Mouse (Mus musculus) hindbrain, embryonic 11.5 days (tissue): ENCODE measurements around the gene Mbnl2. TPM values are rescaled to one million over a fixed set of nuclear protein-coding genes. Genes with fewer than 3 reads are reported as not detected.

Source experiments
- ATAC-seq: fragments of 200-750 bp; cut with Nextera tagmentation; 2 replicates; pipeline ENCODE4 v1.8.0; 2017; ENCODE audit warnings: mild to moderate bottlenecking, moderate TSS enrichment, moderate library complexity; ENCODE audit not compliant: low FRiP score
- DNase-seq: peaks from one replicate; pipeline ENCODE4 v3.0.0-alpha.2; 2015; ENCODE audit warnings: low spot score
- H3K27ac ChIP-seq: fragments of 300-500 bp; sonication (generic); 2 replicates; pipeline ENCODE4 v1.5.1; 2014; ENCODE audit warnings: mild to moderate bottlenecking, low read depth, low read length
- H3K27me3 ChIP-seq: fragments of 300-500 bp; sonication (generic); 2 replicates; pipeline ENCODE4 v1.6.1; 2014; ENCODE audit warnings: mild to moderate bottlenecking, low read length, moderate library complexity, mixed read lengths; ENCODE audit not compliant: control insufficient read depth, insufficient read depth
- H3K36me3 ChIP-seq: fragments of 300-500 bp; sonication (generic); 2 replicates; pipeline ENCODE4 v1.6.1; 2014; ENCODE audit warnings: mild to moderate bottlenecking, low read length, moderate library complexity, mixed read lengths; ENCODE audit not compliant: control insufficient read depth, insufficient read depth
- H3K4me1 ChIP-seq: fragments of 300-500 bp; sonication (generic); replicated peaks from 2 replicates; pipeline ENCODE4 v1.6.1; 2014; ENCODE audit warnings: low read length, mixed read lengths; ENCODE audit not compliant: control insufficient read depth, insufficient read depth
- H3K4me2 ChIP-seq: fragments of 300-500 bp; sonication (generic); replicated peaks from 2 replicates; pipeline ENCODE4 v1.6.1; 2014; ENCODE audit warnings: mild to moderate bottlenecking, low read depth, low read length
- H3K4me3 ChIP-seq: fragments of 300-500 bp; sonication (generic); 2 replicates; pipeline ENCODE4 v1.5.1; 2014; ENCODE audit warnings: low read depth, low read length
- H3K9ac ChIP-seq: fragments of 300-500 bp; sonication (generic); 2 replicates; pipeline ENCODE4 v1.6.1; 2014; ENCODE audit warnings: low read depth, low read length
- H3K9me3 ChIP-seq: fragments of 300-500 bp; sonication (generic); 2 replicates; pipeline ENCODE4 v1.6.1; 2016; ENCODE audit warnings: low read length; ENCODE audit not compliant: control insufficient read depth
- WGBS: fragments of 180-500 bp; shearing (Covaris S2); extraction: QIAGEN DNeasy Blood & Tissue Kit; methylation state at CpG from one replicate; pipeline ENCODE4 v1.1.7; 2014; 5-methylcytosine and 5-hydroxymethylcytosine counted together
- polyA plus RNA-seq: library from polyadenylated mRNA; unstranded; fragments of >200 nt; fragmentation: Nextera tagmentation; extraction: Ambion mirVana; gene quantifications from 2 replicates; pipeline ENCODE4 v1.2.1, GENCODE M21; 2014

Gene Mbnl2
- polyA plus RNA-seq, 1 experiment from 2014 or later = 50.1 TPM

DNA sequence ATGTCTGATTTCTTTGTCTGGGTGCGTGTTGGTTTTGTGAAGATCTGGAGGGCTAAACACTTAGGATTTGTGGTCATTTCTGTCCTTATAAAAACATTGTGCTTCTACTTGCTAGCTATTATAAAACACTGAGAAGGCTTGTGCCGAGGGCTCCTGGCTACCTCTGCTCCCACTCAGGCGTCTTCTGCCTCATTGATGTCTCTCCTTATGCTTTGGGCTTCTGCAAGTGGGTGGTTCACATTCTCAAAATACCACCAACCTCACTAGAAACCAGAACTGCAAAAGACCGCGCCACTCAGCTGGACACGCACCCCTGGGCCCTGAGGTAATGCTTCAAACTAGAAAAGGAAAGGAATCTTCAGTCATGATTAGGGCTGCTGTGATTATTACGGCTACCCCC lies 14.1 kb downstream of the Mbnl2 start:
- ATAC-seq = no peak
- H3K9ac ChIP-seq = no peak overlapping the region
- no peaks in the 10 kb centered on the region for H3K27me3 ChIP-seq
- no peaks in the 10 kb centered on the region for H3K9me3 ChIP-seq
- 78% methylated on average over 7 of the region's 7 CpGs for WGBS
- DNase-seq = no peak
- H3K4me3 ChIP-seq = no peak overlapping the region
- H3K27ac ChIP-seq = no peak overlapping the region
- H3K36me3 ChIP-seq = no peaks in the 10 kb centered on the region
- H3K4me2 ChIP-seq = no peak overlapping the region
- H3K4me1 ChIP-seq = no peaks in the 10 kb centered on the region

- Histone ChIP-seq H3K27ac (no peak overlapping the region), H3K9me3 (no peaks in the 10 kb centered on the region), H3K4me2 (no peak overlapping the region), H3K27me3 (no peaks in the 10 kb centered on the region), H3K4me3 (no peak overlapping the region), H3K36me3 (no peaks in the 10 kb centered on the region), H3K4me1 (no peaks in the 10 kb centered on the region), H3K9ac (no peak overlapping the region)
- DNase-seq (no peak), ATAC-seq (no peak)
- 95% methylated on average over 13 of the region's 13 CpGs for WGBS
Observed at GRCm38 (mm10) chr14:120291226-120291757, 15.8 kb downstream of the Mbnl2 start.

GRCm38 (mm10) chr14:120292133-120292532 lies 16.7 kb downstream of the Mbnl2 start:
- Histone ChIP-seq H3K36me3 (no peaks in the 10 kb centered on the region), H3K4me1 (no peaks in the 10 kb centered on the region), H3K4me2 (no peak overlapping the region), H3K9me3 (no peaks in the 10 kb centered on the region), H3K4me3 (no peak overlapping the region), H3K9ac (no peak overlapping the region), H3K27ac (no peak overlapping the region), H3K27me3 (no peaks in the 10 kb centered on the region)
- ATAC-seq (no peak), DNase-seq (no peak)
- 81% methylated on average over 5 of the region's 5 CpGs for WGBS

GRCm38 (mm10) chr14:120292617-120293195 lies 17.2 kb downstream of the Mbnl2 start:
- no peaks in the 10 kb centered on the region for H3K27me3 ChIP-seq
- no peaks in the 10 kb centered on the region for H3K4me1 ChIP-seq
- no peak overlapping the region for H3K4me2 ChIP-seq
- H3K4me3 ChIP-seq = no peak overlapping the region
- ATAC-seq = no peak
- H3K27ac ChIP-seq = no peak overlapping the region
- 91% methylated on average over 6 of the region's 6 CpGs for WGBS
- H3K9me3 ChIP-seq = no peaks in the 10 kb centered on the region
- DNase-seq = no peak
- no peak overlapping the region for H3K9ac ChIP-seq
- H3K36me3 ChIP-seq = no peaks in the 10 kb centered on the region

GRCm38 (mm10) chr14:120294480-120294879 lies 19.0 kb downstream of the Mbnl2 start:
- DNase-seq = no peak
- H3K9ac ChIP-seq = no peak overlapping the region
- H3K4me1 ChIP-seq = no peaks in the 10 kb centered on the region
- ATAC-seq = no peak
- no peak overlapping the region for H3K27ac ChIP-seq
- H3K4me2 ChIP-seq = no peak overlapping the region
- no peaks in the 10 kb centered on the region for H3K27me3 ChIP-seq
- H3K36me3 ChIP-seq = no peaks in the 10 kb centered on the region
- H3K4me3 ChIP-seq = no peak overlapping the region
- WGBS = 84% methylated on average over 6 of the region's 6 CpGs
- no peaks in the 10 kb centered on the region for H3K9me3 ChIP-seq

DNA sequence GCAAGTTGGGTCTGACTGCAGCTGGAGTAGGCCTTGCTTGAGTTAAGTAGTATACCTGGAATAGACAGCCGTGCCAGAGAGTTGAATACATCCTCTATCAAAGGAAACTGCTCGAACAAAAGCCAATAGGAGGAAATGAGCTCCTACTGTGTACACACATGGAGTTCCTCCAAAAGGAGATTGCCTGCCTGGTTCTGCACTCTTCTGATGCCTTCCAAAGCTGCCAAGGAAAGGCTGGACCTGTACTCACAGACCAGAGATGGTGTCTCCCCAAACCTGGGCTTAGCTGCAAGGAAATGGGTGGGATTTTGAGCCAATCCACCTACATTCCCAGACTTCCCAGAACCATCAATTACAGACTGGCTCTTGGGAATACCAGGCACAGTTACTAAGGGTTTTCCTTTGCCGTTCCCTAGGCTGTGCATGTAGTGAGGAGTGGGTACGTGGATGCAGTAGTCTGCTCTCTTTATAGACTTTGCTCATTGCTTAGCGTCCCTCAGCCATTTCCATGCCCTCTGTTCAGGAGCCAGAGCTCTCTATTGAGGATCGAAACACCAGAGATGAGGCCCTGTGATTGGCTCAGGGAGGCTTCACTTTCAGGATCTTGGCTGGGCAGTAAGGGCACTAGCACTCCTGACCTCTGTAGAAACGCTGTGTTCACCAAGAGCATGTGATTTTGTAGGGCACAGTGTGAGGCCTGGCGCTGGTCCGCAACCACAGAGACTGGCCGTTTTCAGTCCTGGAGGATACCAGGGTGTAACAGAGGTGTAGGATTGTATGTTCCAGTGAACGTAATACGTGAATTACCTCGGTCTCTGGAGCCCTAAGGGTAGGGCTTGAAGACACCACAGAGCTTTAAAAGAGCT lies 20.1 kb downstream of the Mbnl2 start:
- WGBS = 86% methylated on average over 13 of the region's 13 CpGs
- Histone ChIP-seq H3K4me2 (no peak overlapping the region), H3K27me3 (no peaks in the 10 kb centered on the region), H3K9me3 (no peaks in the 10 kb centered on the region), H3K4me1 (no peaks in the 10 kb centered on the region), H3K36me3 (no peaks in the 10 kb centered on the region), H3K27ac (no peak overlapping the region), H3K4me3 (no peak overlapping the region), H3K9ac (no peak overlapping the region)
- ATAC-seq (no peak), DNase-seq (no peak)

GRCm38 (mm10) chr14:120296231-120297006 lies 20.9 kb downstream of the Mbnl2 start:
- WGBS = 83% methylated on average over 17 of the region's 17 CpGs
- Histone ChIP-seq H3K27me3 (no peaks in the 10 kb centered on the region), H3K4me3 (no peak overlapping the region), H3K9me3 (no peaks in the 10 kb centered on the region), H3K4me2 (no peak overlapping the region), H3K36me3 (no peaks in the 10 kb centered on the region), H3K27ac (no peak overlapping the region), H3K4me1 (no peaks in the 10 kb centered on the region), H3K9ac (no peak overlapping the region)
- ATAC-seq (no peak), DNase-seq (no peak)

DNA sequence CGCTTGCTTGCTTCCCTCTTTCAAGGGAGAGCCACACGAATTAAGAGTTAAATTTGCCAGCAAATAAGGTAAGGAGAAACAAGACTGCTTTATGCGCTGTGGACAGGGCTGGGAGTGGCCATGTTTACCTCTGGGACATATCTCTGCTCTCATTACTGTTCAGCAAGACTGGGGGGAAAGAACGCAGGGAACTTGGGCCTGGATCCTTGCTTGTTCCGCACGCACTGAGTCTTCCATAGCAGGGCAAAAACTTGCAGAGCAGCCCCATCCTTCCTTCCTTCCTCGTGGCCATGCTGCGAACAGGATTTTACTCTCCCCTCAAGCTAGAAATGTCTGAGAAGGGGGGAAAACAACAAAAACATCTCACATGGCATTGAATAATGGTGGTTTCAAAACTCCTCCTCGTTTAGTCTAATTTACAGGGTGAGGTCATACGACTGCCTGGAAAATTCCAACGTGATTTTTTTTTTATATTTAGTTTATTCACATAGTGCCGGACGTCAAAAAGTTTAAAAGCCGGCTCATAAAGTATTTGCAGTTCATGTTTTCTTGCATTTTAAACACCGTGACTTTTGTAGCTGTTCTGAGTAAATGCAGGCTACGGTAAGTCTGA lies 21.8 kb downstream of the Mbnl2 start:
- WGBS = 71% methylated on average over 16 of the region's 16 CpGs
- H3K27ac ChIP-seq = no peak overlapping the region; the same call in 1 of the 2 replicates
- no peaks in the 10 kb centered on the region for H3K9me3 ChIP-seq
- DNase-seq (no peak), ATAC-seq (no peak)
- no peaks in the 10 kb centered on the region for H3K27me3 ChIP-seq
- H3K36me3 ChIP-seq = no peaks in the 10 kb centered on the region
- no peak overlapping the region for H3K4me3 ChIP-seq
- H3K4me2 ChIP-seq = no peak overlapping the region
- no peaks in the 10 kb centered on the region for H3K4me1 ChIP-seq
- H3K9ac ChIP-seq = no peak overlapping the region
